Mouse (Mus musculus) limb, embryonic 11.5 days (tissue): ENCODE results near the gene Tshz3. TPM values are rescaled to one million over a fixed set of nuclear protein-coding genes. Genes with fewer than 3 reads are reported as not detected.

Experiments
- ATAC-seq: fragments of 200-750 bp; cut with Nextera tagmentation; 2 replicates; pipeline ENCODE4 v1.8.0; 2017; ENCODE audit warnings: low read depth; ENCODE audit not compliant: insufficient number of reproducible peaks, low FRiP score, low TSS enrichment
- DNase-seq: peaks from one replicate; pipeline ENCODE4 v3.0.0-alpha.2; 2015; ENCODE audit warnings: low spot score
- H3K27ac ChIP-seq: fragments of 300-500 bp; sonication (generic); replicated peaks from 2 replicates; pipeline ENCODE4 v1.5.1; 2014; ENCODE audit warnings: low read depth, mild to moderate bottlenecking, low read length
- H3K27me3 ChIP-seq: fragments of 300-500 bp; sonication (generic); 2 replicates; pipeline ENCODE4 v1.6.1; 2014; ENCODE audit warnings: mild to moderate bottlenecking, low read length, mixed read lengths; ENCODE audit not compliant: control insufficient read depth, insufficient read depth
- H3K36me3 ChIP-seq: fragments of 300-500 bp; sonication (generic); 2 replicates; pipeline ENCODE4 v1.6.1; 2014; ENCODE audit warnings: mild to moderate bottlenecking, low read length, moderate library complexity, mixed read lengths; ENCODE audit not compliant: control insufficient read depth, insufficient read depth
- H3K4me1 ChIP-seq: fragments of 300-500 bp; sonication (generic); 2 replicates; pipeline ENCODE4 v1.6.1; 2014; ENCODE audit warnings: low read length, mixed read lengths; ENCODE audit not compliant: control insufficient read depth, insufficient read depth
- H3K4me2 ChIP-seq: fragments of 300-500 bp; sonication (generic); 2 replicates; pipeline ENCODE4 v1.6.1; 2014; ENCODE audit warnings: low read depth, mild to moderate bottlenecking, moderate library complexity; ENCODE audit not compliant: severe bottlenecking
- H3K4me3 ChIP-seq: fragments of 300-500 bp; sonication (generic); 2 replicates; pipeline ENCODE4 v1.5.1; 2014; ENCODE audit warnings: low read depth, low read length
- H3K9ac ChIP-seq: fragments of 300-500 bp; sonication (generic); 2 replicates; pipeline ENCODE4 v1.6.1; 2014; ENCODE audit warnings: mild to moderate bottlenecking, low read length
- H3K9me3 ChIP-seq: fragments of 300-500 bp; sonication (generic); 2 replicates; pipeline ENCODE4 v1.6.1; 2016; ENCODE audit warnings: low read length; ENCODE audit not compliant: control insufficient read depth
- WGBS: fragments of 180-500 bp; shearing (Covaris S2); extraction: QIAGEN DNeasy Blood & Tissue Kit; methylation state at CpG from one replicate; pipeline ENCODE4 v1.1.7; 2014; 5-methylcytosine and 5-hydroxymethylcytosine counted together
- polyA plus RNA-seq: library from polyadenylated mRNA; unstranded; fragments of >200 nt; fragmentation: Nextera tagmentation; extraction: Ambion mirVana; gene quantifications from 2 replicates; pipeline ENCODE4 v1.2.1, GENCODE M21; 2014

Gene Tshz3
- polyA plus RNA-seq, 1 experiment from 2014 or later = 10.9 TPM

DNA sequence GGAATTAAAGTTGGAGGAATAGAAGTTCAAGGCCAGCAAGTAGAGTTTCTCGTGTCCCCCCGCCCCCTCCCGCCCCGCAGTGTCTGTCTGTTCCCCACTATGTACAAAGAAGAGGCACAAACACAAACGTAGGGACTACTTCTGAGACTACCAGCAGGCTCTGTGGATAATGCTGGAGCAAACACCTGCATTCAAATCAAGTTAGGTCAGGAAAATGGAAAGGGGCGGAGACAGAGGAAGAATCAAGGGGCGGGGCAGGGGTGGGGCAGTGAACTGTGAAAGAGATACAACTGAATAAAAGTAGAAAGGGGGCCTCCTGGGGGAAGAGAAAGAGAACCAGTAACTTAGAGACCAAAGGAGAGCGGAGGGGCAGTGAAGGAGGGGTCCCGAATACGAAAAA lies 19.4 kb upstream of the Tshz3 start:
- Histone ChIP-seq H3K4me2 (no peak overlapping the region), H3K9me3 (no peaks in the 10 kb centered on the region), H3K27me3 (peaks cover 8% of the 10 kb centered on the region; the same call in 1 of the 2 replicates), H3K9ac (no peak overlapping the region), H3K4me3 (no peak overlapping the region), H3K36me3 (no peaks in the 10 kb centered on the region), H3K27ac (no peak overlapping the region), H3K4me1 (peaks cover 11% of the 10 kb centered on the region; the same call in 1 of the 2 replicates)
- no peak for ATAC-seq
- no peak for DNase-seq
- 9% methylated on average over 10 of the region's 10 CpGs for WGBS

DNA sequence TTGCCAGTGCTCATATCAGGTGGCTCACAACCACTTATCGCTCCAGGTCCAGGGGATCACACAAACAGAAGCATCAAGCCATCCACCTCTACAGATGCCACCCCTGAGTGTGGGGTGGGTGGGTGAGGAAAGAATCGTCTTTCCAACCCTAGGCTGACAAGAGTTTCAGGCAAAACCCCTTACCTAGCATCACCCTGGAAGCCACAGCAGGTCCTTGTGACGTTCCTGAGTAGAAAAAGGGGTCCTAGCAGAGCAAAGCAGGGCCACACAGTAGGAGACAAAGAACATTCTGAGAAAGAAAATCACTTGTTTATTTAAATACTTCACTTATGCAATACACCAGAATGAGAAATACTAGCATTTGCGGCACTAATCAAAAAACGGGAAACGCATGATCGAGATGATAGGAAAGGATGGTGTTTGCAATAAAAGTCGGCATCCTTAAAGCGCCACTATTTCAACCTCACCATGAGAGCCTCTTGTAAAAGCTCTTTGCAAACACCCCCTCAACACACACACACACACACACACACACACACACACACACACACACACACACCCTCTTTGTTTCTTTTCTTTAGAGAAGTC lies 18.8 kb upstream of the Tshz3 start:
- H3K27me3 ChIP-seq = peaks cover 8% of the 10 kb centered on the region; the same call in 1 of the 2 replicates
- H3K4me2 ChIP-seq = peak overlapping the region; percentile 12; the same call in 1 of the 2 replicates
- peaks cover 11% of the 10 kb centered on the region; the same call in 1 of the 2 replicates for H3K4me1 ChIP-seq
- no peak overlapping the region for H3K9ac ChIP-seq
- H3K9me3 ChIP-seq = no peaks in the 10 kb centered on the region
- ATAC-seq = no peak
- H3K4me3 ChIP-seq = no peak overlapping the region
- WGBS = 8% methylated on average over 9 of the region's 9 CpGs
- no peaks in the 10 kb centered on the region for H3K36me3 ChIP-seq
- H3K27ac ChIP-seq = no peak overlapping the region
- DNase-seq = peak; percentile 41

- Histone ChIP-seq H3K4me3 (peak overlapping the region; percentile 20; the same call in 1 of the 2 replicates), H3K4me2 (peak overlapping the region; percentile 54), H3K27me3 (peaks cover 8% of the 10 kb centered on the region; the same call in 1 of the 2 replicates), H3K4me1 (peaks cover 11% of the 10 kb centered on the region; the same call in 1 of the 2 replicates), H3K9ac (no peak overlapping the region), H3K36me3 (no peaks in the 10 kb centered on the region), H3K27ac (no peak overlapping the region), H3K9me3 (no peaks in the 10 kb centered on the region)
- ATAC-seq (no peak), DNase-seq (peak; percentile 41)
- WGBS = 2% methylated on average over 16 of the region's 18 CpGs
Measured at GRCm38 (mm10) chr7:36679866-36680458, 18.0 kb upstream of the Tshz3 start.

GRCm38 (mm10) chr7:36687508-36687907 lies 10.4 kb upstream of the Tshz3 start:
- no peak overlapping the region for H3K4me3 ChIP-seq
- peaks cover 5% of the 10 kb centered on the region; the same call in 1 of the 2 replicates for H3K4me1 ChIP-seq
- no peak overlapping the region for H3K9ac ChIP-seq
- no peak overlapping the region for H3K27ac ChIP-seq
- WGBS = 84% methylated on average over 1 of the region's 1 CpGs
- DNase-seq = no peak
- no peaks in the 10 kb centered on the region for H3K9me3 ChIP-seq
- no peak for ATAC-seq
- H3K4me2 ChIP-seq = no peak overlapping the region
- H3K36me3 ChIP-seq = no peaks in the 10 kb centered on the region
- H3K27me3 ChIP-seq = peaks cover 31% of the 10 kb centered on the region

- peaks cover 5% of the 10 kb centered on the region; the same call in 1 of the 2 replicates for H3K4me1 ChIP-seq
- WGBS = 54% methylated on average over 7 of the region's 7 CpGs
- ATAC-seq = no peak
Measured at GRCm38 (mm10) chr7:36689049-36689793, 8.7 kb upstream of the Tshz3 start.

GRCm38 (mm10) chr7:36690551-36690950 lies 7.4 kb upstream of the Tshz3 start:
- H3K27me3 ChIP-seq = peaks cover 58% of the 10 kb centered on the region
- H3K9ac ChIP-seq = no peak overlapping the region
- H3K36me3 ChIP-seq = no peaks in the 10 kb centered on the region
- no peak overlapping the region for H3K27ac ChIP-seq
- DNase-seq (peak; percentile 46), ATAC-seq (no peak)
- no peak overlapping the region for H3K4me3 ChIP-seq
- peak overlapping the region; percentile 12; the same call in 1 of the 2 replicates for H3K4me2 ChIP-seq
- peaks cover 9% of the 10 kb centered on the region for H3K4me1 ChIP-seq
- no peaks in the 10 kb centered on the region for H3K9me3 ChIP-seq
- WGBS = under 1% methylated on average over 19 of the region's 19 CpGs

More at GRCm38 (mm10) chr7:36689049-36689793, 8.7 kb upstream of the Tshz3 start:
- H3K36me3 ChIP-seq = no peaks in the 10 kb centered on the region
- H3K9me3 ChIP-seq = no peaks in the 10 kb centered on the region
- no peak overlapping the region for H3K9ac ChIP-seq
- no peak overlapping the region for H3K4me2 ChIP-seq
- H3K27me3 ChIP-seq = peaks cover 47% of the 10 kb centered on the region
- H3K27ac ChIP-seq = no peak overlapping the region
- H3K4me3 ChIP-seq = no peak overlapping the region
- no peak for DNase-seq

GRCm38 (mm10) chr7:36691617-36692016 lies 6.3 kb upstream of the Tshz3 start:
- under 1% methylated on average over 14 of the region's 14 CpGs for WGBS
- Histone ChIP-seq H3K36me3 (no peaks in the 10 kb centered on the region), H3K27ac (no peak overlapping the region), H3K4me1 (peaks cover 9% of the 10 kb centered on the region), H3K27me3 (peaks cover 59% of the 10 kb centered on the region), H3K9ac (no peak overlapping the region), H3K9me3 (no peaks in the 10 kb centered on the region), H3K4me3 (no peak overlapping the region; the same call in 1 of the 2 replicates), H3K4me2 (no peak overlapping the region)
- ATAC-seq (no peak), DNase-seq (peak; percentile 52)

- H3K36me3 ChIP-seq = no peaks in the 10 kb centered on the region
- H3K4me2 ChIP-seq = no peak overlapping the region
- H3K27me3 ChIP-seq = peaks cover 59% of the 10 kb centered on the region
- H3K4me1 ChIP-seq = peaks cover 9% of the 10 kb centered on the region
- no peak overlapping the region for H3K9ac ChIP-seq
- no peak overlapping the region for H3K27ac ChIP-seq
- no peaks in the 10 kb centered on the region for H3K9me3 ChIP-seq
- ATAC-seq (no peak), DNase-seq (peak; percentile 42)
- H3K4me3 ChIP-seq = no peak overlapping the region
- 5% methylated on average over 5 of the region's 5 CpGs for WGBS
Measured at GRCm38 (mm10) chr7:36692381-36692780, 5.5 kb upstream of the Tshz3 start.
